Mouse (Mus musculus): Measurements from ENCODE around the gene Cpped1.
A peak's percentile ranks its signal among the peaks of the same experiment; 100 is the strongest.

The Cpped1 gene

GRCm38 (mm10) chr16:11845309-11845708 lies 63.9 kb downstream of the Cpped1 start:
- DNase-seq (ENCODE audit: low spot score in 2 of 2): no peak

GRCm38 (mm10) chr16:11843441-11843840 lies 65.8 kb downstream of the Cpped1 start:
- no peak for DNase-seq (ENCODE audit: low spot score in 2 of 2)

- DNase-seq (ENCODE audit: low spot score in 2 of 2): no peak
Measured at GRCm38 (mm10) chr16:11833474-11833873, 75.8 kb downstream of the Cpped1 start.

GRCm38 (mm10) chr16:11828816-11829215 lies 80.4 kb downstream of the Cpped1 start:
- no peak for DNase-seq (ENCODE audit: low spot score in 2 of 2)

GRCm38 (mm10) chr16:11824833-11825232 lies 84.4 kb downstream of the Cpped1 start:
- DNase-seq (ENCODE audit: low spot score in 2 of 2): no peak

GRCm38 (mm10) chr16:11824385-11824784 lies 84.9 kb downstream of the Cpped1 start:
- DNase-seq (ENCODE audit: low spot score in 2 of 2): no peak

DNA sequence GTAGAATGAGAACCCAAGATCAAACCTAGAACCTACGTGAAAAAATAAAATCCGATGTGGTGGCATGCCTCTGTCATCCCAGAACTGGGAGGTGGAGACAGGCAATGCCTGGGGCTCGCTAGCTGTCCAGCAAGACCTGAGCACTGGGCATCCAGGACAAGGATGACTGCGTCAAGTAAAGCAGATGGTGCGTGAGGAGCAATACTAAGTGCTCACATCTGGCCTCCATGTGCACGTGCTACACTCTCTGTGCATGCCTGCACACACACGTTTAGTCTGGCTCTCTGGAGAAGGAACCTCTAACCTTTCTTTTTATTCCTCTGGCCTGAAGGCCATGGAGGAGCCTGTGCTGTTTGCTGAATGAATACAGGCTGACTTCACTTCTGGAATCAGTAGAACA lies 88.5 kb downstream of the Cpped1 start:
- DNase-seq (ENCODE audit: low spot score in 2 of 2): no peak

DNA sequence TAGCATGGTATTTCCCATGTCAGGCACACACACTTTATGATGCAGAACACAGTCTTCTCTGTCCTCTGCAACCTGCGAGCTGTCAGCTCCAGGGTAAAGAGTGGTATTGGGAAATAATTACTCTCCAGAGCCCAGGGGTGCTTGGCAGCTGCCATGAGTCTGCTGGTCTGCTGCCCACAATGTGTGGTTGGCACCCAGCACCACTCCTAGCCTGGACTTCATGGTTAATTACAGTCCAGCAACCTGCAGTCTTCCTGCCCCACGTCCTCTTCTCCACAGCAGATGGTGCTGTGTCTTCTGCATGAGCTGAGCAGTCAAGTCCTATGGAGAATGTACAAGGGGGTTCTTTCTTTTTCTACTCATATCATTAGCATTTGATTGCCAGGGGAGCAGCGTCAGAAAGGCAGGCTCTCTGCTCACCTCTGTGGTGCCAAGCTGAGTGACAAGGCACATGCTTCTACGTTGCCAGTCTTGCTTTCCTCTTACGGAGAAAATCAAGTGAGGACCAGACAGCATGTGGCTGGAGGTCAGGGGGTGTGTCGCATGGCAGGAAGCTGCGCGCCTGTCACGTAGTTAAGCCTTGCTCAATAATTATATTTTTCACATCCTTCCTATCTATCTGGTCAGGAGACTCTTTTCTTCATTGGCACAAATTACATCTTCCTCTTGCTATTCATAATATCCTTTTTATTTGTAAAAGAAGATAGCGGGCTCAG lies 94.2 kb downstream of the Cpped1 start:
- DNase-seq (ENCODE audit: low spot score in 2 of 2): peak in 1 of 2 experiments; percentile 32

GRCm38 (mm10) chr16:11812119-11812518 lies 97.1 kb downstream of the Cpped1 start:
- DNase-seq (ENCODE audit: low spot score in 2 of 2): no peak

DNA sequence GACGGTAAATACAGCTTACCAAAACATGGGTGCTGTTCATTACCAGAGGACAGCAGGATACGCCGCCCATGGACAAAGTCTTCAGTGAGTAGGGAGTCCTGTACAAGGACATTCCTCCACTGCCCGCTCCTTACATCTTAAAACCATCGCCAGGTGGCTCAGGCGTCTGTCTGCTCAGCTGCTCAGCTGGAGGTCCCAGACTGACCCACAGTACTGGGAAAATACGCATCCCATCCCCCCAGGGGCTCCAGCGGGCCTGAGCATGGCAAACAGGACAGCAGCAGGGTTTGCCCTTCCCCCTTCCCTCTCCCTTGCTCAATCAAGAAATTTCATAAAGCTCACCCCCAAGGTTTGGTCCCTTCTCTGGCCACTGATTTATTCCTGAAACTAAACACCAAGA lies 99.6 kb downstream of the Cpped1 start:
- DNase-seq (ENCODE audit: low spot score in 2 of 2): no peak

DNA sequence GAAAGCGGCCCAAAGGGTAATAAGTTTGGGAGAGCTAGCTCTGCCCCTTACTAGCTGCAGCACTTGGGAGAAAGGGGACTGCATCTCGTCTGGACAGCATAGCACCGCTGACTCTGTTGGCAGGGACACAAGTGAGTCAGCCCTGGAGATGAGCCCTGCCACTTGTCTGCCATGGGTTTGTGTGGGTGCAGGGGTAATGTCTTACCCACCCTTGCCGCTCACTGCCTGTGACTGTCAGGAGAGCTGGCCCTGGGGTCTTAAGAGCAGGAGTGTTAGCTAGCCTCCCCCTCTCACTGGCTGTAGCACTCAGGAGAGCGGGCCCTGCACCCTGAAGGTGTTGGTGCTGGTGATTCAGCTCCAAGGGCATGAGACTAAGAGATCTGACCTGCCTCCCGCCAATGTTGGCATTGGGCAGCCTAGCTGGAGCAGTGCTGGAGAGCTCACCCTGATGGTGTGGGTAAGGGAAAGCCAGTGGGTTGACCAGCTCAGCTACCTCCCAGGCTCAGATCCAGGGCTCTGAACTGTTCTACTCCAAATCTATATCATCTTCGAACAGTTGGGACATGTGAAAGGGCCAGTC lies 107.2 kb downstream of the Cpped1 start:
- no peak for DNase-seq (ENCODE audit: low spot score in 2 of 2)

GRCm38 (mm10) chr16:11795758-11796460 lies 113.3 kb downstream of the Cpped1 start:
- DNase-seq (ENCODE audit: low spot score in 2 of 2): no peak

- DNase-seq (ENCODE audit: low spot score in 2 of 2): no peak
Measured at GRCm38 (mm10) chr16:11794628-11795027, 114.6 kb downstream of the Cpped1 start.

GRCm38 (mm10) chr16:11793391-11793790 lies 115.9 kb downstream of the Cpped1 start:
- no peak for DNase-seq (ENCODE audit: low spot score in 2 of 2)

GRCm38 (mm10) chr16:11790476-11790875 lies 118.8 kb downstream of the Cpped1 start:
- no peak for DNase-seq (ENCODE audit: low spot score in 2 of 2)

DNA sequence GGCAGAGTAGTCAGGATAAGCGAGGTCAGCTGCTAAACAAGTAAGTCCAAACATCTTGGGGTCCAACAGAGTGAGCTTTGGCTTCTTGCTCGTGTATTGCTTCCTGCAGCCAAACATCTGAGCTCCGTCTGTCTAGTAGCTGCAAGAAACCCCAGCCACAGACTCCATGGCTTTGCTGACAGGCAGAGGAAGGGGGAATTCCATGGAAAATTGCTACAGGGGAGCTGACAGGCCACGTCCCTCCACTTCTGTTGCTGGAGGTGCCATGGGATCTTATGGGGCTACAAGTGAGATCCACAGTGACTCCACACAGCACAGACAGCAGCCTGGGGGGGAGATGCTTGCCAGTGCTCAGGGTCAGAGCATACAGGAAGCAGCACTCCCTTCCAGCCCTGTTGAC lies 123.4 kb downstream of the Cpped1 start:
- no peak for DNase-seq (ENCODE audit: low spot score in 2 of 2)

DNA sequence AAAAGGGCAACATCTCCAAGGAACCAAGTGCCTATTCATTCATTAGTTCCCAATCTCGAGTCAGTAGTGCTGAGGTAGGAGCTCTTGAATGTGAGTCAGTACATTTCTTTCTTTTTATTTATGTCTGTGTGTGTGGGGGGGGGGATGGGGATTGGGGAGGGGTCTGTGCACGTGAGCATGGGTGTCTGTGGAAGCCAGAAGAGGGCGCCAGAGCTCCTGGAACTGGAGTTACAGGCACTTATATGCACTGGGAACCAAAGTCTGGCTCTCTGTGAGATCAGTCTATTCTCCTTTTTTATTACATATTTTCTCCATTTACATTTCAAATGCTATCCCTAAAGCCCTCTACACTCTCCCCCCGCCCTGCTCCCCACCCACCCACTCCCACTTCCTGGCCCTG lies 124.9 kb downstream of the Cpped1 start:
- no peak for DNase-seq (ENCODE audit: low spot score in 2 of 2)

DNA sequence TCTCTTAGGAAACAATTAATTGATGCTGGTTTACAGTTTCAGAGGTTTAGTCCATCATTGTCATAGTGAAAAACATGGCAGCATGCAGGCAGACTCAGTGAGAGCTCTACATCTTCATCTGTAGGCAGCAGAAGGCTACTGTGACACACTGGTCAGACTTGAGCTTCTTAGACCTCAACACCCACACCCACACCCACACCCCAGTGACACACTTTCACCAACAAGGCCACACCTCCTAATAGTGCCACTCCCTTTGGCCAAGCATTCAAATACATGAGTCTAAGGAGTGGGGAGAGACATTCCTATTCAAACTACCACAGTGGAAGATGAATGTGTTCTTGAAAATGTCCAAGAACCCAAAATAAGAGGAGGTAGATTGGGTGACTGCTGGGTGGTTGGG lies 125.9 kb downstream of the Cpped1 start:
- no peak for DNase-seq (ENCODE audit: low spot score in 2 of 2)

DNA sequence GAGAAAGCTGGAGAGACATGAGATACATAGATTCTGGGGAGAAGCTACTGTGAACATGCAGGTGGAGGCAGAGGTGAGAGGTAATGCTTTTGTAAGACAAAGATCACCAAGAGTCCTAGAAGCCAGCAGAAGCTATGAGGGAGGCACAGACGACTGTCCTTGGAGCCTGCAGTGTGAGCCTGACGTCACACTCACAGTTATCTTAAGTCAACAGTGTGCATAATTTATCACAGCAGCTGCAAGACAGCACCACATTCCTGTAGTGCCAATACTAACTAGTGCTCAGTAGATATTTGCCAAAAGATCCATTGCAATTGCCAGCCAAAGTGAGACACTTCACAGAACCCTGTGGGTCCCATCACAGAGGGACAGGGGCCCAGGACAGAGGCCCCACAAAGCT lies 127.2 kb downstream of the Cpped1 start:
- DNase-seq (ENCODE audit: low spot score in 2 of 2): no peak

- DNase-seq (ENCODE audit: low spot score in 2 of 2): no peak
Measured at GRCm38 (mm10) chr16:11778715-11779460, 130.4 kb downstream of the Cpped1 start.

DNA sequence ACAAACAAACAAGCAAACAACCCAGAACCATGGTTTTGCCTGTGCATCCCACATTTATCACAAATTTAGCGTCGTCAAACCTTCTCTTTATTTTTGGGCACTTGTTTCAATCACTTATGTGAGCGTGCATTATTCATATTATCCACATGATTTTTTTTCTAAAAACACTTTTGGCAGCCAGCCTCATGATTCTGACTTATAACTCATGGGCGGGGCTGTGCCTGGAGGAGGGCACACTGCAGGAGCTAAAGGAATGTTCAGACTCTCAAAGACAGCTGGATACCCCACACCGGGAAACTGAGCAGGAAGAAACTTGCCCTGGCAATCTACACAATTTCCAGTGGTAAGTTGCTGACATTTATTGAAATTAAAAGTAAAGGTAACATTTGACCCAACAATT lies 131.1 kb downstream of the Cpped1 start:
- DNase-seq (ENCODE audit: low spot score in 2 of 2): no peak

DNA sequence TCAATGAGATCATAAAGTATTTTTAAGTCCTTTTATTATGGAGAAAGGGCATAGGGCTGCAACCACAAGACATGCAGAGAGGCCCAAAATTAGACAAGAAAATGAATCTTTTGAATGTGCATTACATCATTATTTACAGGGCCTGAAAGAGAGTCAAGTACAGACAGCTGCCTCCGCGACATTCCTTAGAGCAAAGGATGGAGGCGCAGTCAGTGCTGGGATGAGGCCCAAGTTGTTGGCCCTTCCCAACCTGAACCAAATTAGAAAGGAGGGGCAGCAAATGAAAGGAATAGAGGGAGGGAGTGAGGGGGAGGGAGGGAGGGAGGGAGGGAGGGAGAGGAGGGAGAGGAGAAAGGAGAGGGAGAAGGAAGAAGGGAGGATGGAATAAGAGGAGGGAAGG lies 132.7 kb downstream of the Cpped1 start:
- DNase-seq (ENCODE audit: low spot score in 2 of 2): no peak
